Mouse (Mus musculus) embryo, embryonic 11.5 days (tissue): ENCODE results near the gene Zfp526.
A peak's percentile ranks its signal among the peaks of the same experiment; 100 is the strongest.

Experiments
- DNase-seq: peaks from one replicate; pipeline ENCODE4 v3.0.0-alpha.2; 2012; ENCODE audit warnings: low read depth, low spot score

The Zfp526 gene

DNA sequence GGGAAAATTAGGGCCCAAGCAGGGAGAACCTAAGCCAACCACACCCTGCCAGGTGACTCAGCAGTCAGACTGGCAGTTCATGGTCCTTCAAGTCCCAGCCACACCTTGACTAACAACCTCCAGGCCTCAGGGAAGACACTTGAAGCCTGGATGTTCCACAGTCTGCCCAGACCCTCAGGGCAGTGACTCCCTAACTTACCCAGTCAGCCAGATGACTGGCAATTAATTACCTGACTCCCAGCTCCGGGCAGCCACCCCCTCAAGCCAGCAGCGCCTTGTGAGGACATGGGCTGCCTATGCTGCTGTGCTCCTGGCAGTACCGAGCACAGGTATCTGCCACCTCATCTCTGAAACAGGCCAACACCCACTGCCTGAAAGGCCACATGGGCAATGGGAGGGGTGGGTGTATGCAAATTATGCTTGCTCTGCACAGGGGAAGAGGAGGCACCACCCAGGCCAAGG lies 12.0 kb upstream of the Zfp526 start:
- DNase-seq = no peak

DNA sequence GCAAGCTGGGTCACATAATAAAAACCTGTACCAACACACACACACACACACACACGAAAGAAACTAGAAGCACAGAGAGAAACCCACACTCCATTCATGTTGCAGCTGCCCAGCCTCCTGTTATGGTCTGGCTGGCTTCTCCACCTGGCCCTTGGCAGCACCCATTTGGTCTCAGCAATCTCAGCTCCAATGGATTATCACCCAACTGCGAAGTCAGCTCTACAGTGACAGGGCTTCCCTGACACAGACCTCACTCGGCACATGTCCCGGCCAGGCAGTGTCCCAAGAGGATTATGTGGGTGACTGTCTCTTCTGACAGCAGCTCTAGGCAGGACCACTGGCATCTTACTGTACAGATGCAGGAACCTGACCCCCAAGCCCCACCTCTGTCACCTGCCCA lies 10.7 kb upstream of the Zfp526 start:
- no peak for DNase-seq

DNA sequence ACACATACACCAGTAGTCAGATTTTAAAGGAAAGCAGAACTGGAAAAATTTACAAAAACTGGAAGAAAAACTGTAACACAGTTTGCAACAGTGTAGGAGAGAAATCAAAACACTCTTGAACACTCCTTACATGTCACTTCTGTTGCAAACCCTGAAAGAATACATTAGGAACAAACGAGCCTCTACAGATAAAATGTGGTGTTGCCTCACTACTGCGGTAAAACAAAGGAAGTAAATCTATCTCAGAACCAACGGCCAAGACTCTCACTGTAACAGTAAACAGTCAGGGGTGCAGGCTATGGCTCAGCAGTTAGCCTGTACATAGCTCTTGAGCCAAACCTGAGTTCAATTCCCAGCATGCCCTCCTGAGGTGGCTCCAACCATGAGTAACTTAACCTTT lies 8.1 kb upstream of the Zfp526 start:
- no peak for DNase-seq

DNA sequence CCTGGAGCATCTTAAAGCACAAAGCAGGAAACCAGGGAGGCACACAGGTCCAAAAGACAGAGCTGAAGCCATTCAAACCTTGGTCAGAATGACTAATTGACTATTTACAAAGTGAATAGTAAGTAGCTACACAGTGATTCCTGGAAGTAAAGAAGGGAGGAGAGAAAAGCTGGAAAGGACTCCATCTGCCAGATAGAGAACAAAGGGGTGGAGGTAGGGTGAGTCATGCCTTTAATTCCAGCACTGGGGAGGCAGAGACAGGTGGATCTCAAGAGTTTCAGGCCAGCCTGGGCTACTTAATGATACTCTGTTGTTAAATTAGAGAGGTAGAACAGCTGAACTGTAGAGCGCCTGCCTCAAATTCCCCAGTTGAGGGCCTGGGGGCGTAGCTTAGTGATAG lies 7.1 kb upstream of the Zfp526 start:
- DNase-seq = no peak

DNA sequence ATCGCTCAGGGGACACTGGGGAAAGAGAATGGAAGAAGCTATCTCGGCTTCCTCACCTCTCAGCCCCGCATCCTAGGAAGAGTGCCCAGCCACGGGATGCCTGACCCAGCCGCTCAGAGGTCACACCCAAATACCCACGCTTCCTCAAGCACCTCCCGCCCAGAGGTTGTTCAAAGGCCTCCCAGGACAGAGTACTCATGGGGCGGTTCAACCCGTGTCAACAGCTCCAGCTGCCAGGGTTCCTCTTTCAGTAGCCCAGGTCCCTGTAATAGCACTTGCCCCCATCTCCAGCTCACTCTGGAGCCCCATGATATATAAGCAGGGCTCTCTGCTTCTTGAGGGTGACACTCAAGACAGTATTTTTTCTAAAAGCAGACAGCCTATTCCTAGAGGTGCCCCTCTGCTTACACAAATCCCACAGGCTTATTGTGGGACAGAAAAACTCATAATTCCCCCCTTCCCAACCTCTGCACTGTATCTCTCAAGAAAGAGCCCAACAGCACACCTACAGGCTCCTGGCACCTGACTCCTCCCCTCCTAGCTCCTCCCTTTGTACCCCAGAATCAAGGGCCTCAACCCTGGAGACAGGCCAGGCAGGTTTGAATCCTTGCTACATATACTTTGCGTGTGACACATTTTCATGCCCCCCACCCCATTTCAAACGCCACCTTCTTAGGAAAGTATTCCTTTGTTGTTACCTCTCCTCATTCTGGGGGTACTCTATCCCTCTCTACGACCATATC lies 3.4 kb upstream of the Zfp526 start:
- no peak for DNase-seq

DNA sequence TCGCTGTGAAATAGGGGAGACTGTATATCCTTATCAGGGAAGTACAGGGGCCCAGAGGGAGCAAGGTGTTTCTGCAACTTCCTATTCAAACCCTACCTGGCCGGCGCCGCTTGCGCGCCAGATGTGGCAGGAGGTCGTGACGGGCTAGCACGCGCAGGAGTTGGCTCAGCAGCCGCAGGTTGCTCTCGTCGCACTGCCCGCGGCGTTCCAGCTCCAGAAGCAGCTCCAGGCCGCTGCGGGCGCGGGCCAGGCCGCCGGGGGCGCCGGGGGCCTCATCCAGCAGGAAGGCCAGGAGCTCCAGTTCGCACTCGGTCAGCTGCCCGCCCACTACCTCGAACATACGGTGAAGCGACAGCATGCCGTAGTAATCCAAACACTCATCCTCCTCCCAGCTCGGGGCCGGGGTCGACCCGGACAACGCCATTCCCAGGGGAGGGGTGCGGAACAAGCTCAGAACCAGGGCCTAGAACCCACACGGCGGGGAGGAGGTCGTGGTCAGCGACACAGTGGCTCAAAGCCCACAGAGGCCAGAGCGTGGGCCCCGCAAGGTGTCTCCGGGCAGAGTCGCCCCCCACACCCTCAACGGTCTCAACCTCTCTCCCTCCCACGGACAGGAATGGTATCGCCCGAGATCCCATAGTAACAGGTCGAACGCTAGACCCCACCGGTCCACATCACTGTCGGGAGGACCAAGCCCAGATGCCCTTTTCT lies 2.4 kb upstream of the Zfp526 start:
- peak; percentile 62 for DNase-seq

DNA sequence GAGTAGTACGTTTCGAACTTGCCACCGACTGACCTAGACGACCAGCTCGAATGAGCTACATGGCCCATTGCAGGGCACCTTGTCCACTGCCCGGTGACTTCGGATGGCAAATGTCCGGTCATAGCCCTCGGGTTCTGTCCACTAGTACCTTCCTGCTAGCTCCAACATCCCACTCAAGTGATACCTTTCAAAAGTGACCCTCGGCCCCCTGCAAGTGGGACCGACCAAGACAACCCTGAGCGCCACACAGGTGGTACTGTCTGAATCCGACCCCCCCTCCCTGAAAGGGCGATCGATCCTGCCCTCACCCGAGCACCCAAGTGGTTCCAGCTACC lies 1.8 kb upstream of the Zfp526 start:
- DNase-seq = no peak

DNA sequence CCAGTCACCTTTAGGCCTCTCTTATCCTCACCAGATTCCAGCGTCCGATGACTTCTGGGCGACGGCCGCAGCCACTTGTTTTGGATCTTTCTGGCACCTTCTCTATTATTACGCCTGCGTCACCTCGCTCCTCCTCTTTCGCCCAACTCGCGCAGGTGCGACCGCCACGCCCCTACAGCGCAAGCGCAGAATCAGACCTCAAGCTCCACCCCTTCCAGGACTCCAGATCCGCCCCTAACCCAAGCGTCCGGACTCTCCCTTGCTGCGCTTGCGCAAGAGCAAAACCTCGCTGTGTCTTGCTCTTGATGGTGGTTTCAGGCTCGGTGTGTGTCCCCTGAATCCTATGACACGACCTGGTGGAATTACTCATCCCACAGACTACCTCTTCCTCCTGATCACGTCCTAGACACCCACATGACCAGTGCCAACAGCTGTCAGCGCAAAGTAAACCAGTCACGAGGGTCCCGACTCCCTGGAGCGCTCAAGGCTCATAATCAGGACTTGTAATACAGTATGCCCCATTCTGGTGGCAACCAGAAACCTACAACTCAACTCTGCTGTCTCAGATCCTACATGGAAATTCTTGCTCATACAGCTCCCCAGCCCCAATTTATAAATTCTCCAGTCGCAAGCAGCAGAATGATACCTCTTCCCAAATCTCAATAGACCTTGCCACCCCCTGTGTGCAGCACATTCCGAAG lies 1.3 kb upstream of the Zfp526 start:
- peak; percentile 92 for DNase-seq

DNA sequence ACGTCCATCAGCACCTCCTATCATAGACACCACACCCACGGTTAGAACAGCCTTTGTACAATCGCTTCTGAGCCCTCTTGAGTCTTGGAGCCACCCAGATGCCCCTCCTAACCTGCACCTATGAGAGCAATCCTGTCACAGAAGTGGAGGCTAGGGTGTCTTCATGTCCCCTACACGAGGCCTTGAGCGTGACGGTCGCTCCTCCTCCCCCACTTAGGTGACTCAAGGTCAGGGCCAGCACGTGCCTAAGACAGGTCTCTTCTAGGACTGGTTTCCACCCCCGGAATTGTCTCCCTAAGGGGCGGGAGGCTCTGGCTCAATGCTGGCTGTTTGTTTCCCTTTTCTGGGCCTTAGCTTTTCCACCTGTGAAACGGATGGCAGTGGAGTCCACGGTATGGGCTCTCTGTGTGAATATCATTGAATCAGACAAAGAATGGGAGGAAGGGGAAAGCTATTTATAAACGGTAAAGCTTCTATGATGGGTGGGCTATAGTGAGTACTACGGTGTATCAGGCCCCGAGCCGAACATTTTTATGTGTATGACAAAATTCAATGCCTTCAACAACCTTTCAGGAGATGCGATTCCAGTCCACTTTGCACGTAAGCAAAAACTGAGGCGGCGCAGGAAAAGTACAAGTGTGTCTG lies 646 bp upstream of the Zfp526 start, which contains the start of gene Dedd2:
Gene Dedd2, minus strand, starts transcription at position 159 of the 645 bp plus-strand sequence.
- DNase-seq = no peak

DNA sequence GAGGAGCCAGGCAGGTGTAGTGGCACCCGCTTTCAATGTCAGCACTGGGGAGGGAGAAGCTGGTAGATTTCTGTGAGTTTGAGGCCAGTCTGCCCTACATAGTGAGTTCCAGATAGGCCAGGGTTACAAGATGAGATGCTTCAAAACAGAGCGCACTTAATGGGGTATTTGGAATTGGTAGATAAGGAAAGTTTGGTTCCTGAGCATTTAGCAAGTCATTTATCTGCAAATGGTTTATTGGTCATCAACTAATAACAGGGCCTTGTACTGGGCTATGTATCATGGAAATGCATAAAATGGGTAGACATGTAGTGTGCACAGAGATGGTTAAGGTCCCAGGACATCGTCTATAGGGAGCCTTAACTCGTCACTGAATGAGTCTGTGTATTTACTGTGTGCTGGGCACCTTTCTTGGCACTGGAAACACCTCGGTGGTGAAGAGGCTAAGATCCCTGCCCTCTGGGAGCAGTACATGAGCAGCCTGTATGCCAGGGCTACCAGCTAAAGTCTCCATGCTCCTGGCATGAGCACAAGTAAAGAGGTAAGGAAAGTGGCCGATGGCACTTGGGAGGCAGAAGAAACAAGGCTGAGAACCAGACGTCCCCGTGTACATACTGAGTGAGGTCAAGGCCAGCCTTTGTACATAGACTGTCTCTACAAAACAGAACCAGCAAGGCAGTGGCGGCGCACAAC lies 1.2 kb downstream of the Zfp526 start:
- DNase-seq = no peak

DNA sequence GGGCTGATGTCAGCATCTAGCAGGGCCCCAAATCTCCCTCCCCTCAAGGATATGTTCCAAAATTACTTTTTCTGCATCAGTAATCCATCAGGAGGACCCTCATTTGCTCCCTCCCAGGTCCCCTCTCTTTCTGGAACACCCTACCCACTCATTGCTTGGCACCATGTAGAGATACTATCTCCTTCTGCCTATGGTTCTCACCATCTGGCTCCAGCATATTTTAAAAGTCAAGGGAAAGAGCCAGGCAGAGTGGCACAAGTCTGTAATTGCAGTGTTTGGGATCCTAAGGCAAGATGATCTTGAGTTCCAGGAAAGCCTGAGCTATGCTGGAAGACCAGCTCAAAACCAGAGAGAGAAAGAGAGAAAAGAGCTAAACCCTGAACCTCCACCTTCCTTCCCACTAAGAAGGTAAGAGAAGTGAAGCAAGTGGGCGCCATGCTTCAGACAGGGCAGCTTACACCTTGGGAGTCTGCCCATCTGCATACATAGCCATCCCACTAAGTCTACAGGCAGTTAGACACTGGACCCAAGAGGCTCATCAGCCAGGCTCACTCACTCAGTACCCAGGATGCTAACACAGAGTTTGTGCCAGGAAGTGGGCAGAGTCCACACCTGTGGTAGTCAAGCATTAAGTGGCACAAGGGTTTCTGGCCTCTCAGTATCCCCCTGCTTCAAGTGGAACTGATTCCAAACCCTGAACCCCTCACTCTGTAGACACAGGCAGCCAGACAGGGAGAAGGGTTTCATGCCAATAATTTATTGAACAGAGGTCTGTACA lies 6.5 kb downstream of the Zfp526 start:
- no peak for DNase-seq

DNA sequence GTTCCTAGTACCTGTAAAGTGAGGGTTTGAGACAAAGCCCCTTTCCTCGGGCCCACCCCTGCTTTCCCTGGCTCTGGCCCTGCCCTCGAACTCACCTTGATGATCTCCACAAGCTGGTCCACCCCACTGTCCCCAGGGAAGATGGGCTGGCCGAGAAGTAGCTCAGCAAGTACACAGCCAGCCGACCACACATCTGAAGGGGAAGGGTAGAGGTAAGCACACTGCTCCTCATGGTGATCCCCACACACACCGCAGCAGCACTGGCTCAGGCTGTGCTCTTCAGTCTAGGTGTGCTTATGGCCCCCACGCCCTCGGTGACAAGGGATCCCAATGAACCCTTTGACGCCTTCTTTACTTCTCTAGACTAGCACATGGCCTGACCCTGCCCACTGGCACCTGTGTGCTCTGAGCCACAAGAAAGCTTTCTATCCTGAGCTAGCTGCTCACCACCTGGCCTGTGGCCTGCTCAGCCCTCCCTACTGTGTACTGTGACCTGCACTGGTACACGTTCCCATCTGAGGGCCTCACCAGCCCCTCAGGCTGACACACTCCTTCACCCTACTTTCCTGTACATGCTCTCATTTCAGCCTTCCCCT lies 9.6 kb downstream of the Zfp526 start:
- no peak for DNase-seq

DNA sequence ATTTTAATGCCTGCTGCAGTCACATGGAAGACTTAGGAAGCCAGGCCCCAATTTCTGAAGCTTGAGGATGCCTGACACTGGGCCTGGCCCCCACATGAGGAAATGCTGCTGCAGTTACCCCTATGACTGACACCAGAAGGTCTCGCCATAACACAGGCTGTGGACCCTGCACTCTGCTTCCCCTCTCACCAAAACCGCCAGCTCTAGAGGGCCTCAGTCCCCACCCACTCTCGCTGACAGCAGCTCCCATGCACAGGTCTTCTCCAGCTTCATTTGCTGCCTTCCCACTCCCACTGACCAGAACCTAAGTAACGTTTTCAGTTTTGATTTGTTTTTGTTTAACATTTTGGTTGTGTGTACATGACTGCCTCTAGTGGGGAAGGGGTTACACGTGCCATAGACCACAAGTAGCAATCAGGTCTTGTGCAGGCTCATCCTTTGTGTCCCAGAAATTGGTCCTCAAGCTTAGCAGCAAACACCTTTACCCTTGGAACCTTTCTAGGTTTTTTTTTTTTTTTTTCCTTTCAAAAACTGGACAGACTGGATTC lies 10.9 kb downstream of the Zfp526 start:
- no peak for DNase-seq

DNA sequence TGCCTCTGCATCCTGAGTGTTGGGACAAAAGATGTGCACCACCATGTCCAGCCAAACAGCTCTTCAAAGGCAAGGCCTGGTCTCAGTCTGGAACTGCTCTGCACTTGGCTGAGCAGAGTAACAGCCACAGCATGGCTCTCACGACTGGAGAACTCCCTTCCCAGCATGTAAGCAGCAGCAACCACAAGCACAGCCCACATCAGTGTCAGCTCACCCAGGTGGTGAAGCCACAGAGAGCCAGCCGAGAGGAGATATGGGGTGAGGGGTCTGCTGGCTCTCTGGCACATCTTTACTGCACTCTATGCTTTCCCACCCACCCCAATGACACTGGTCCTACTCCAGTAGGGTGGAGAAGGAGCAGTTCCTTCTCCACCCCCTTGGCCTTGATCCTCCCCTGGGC lies 11.8 kb downstream of the Zfp526 start:
- DNase-seq = no peak

DNA sequence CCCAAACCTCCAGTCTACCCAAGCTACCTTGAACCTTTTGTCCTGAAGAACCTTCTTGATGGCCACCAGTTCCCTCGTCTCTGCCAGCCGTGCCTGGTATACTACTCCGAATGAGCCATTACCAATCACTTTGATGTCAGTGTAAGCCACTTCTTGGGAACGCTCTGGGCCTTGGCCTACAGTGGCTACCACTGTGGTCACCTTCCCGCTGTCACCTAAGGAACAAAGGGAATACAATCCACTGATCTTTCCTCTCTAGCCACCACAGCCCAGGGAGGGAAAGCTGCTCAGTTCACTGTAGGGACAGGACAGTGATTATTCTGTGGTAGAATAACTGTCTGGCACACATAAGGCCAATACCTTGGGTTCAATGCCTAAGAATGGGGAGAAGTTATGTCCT lies 14.3 kb downstream of the Zfp526 start:
- DNase-seq = no peak

DNA sequence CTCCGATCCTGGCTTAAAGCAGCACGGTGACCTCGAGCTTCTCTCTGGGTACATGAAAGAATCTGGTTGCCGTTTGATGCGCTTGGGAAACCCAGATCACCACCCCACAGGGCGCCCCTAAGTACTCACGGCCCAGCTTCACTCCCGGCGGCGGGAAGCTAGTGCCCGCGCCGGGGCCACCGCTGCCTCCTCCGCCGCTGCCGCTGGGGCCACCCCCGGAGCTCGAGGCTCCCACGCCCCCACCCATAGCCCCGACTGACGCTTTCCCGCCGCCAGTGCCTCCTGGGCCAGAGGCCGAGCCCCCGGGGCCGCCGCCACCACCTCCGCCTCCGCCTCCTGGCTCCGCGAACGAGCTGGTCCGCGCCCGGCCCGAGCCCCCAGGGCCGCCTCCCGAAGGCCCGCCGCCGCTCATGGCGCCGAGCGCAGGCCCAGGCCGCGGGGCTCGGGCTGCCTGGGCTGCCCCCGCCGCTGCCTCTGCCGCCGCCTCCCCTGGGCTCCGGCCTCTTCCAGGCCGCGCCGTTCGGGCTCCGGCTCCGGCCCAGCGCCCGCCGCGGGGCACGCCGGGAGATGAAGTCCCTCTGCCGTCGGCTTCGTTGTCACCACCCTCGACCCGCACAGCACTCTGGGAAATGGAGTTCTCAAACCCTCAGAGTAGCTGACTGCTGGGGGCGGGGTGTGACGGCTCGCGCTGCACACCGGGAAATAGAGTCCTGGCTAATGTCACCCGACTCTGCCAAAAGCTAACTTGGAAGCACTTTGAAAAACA lies 16.2 kb downstream of the Zfp526 start, which contains the start of gene Gsk3a:
Gene Gsk3a, minus strand, starts transcription at position 603 of the 766 bp plus-strand sequence.
- DNase-seq = peak; percentile 94

DNA sequence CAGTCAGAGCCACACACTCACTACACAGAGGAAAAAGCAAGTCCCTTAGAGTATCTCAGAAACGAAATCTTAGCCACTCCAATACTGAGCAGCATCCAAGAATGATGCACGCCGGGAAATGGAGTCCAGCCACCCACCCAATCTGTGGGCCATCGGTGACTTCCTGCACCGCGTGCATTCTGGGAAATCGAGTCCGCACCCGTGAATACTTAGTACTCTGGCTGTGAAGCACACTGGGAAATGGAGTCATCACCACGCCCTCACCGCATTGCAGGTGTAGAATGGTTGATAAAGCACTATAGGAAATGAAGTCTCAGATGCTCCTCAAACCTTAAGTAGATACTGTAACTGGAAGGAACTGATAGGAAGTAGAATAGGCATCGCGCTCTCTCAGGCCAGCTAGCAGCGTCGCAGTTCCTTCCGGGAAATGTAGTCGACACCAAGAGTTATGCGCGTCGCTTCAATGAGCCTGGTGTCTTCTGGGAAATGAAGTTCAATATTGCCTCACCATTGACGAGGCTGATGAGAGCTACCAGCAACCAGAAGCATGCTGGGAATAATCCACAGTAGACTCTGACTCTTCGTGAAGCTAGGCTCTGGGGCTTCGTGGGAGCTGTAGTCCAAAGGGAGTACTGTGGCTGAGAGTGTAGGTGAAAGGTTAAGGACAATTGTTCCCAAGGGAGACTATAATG lies 16.9 kb downstream of the Zfp526 start:
- peak; percentile 92 for DNase-seq

DNA sequence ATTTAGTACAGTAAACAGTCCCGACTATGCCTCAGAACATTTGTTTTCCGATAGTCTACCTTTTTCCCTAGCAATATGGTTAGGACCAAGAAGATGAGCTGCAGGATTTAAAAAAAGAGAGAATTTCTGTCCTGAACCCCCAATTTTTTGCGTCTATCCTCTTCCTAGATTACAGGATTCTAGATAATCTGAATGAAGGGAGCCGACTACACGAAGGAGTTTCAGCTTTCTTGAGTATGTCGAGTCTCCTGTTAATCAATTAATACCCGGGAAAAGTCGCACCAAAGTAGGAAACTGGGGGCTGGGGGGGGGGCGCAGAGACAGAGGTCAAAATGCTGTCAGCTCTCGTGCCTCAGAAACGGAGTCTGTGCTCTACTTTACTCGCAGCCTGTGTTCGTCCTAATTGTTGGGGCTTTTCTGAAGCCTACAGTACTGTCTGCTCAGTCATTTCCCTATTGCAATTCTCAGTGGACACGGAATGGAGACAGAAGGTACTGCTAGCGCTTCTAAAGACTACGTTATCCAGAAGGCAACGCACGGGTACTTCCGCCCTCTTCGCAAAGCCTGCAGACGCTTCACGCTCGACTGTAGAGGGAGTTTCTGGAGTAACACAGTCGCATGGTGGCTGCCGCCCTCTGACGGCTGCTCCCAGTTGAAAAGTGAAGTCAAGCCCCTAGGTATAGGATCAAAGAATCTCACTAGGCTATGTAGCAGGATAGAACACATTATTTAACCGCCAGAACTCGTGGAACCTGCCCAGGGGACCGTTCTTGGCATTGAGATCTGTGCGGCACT lies 17.8 kb downstream of the Zfp526 start:
- peak; percentile 77 for DNase-seq
